Mouse (Mus musculus) kidney, adult 18-20 months (tissue): ENCODE results near the gene Zfp13.
"Not testable (repeated sequence)": the region's sequence is repeated elsewhere in the genome, so short reads cannot be mapped to it uniquely, and the experiment has no call there.

Experiments
- DNase-seq: peaks from one replicate; pipeline ENCODE4 v3.0.0; 2021

The Zfp13 gene

GRCm38 (mm10) chr17:23598582-23599552 is at the start of gene Zfp13:
Gene Zfp13, minus strand, starts transcription at chr17:23599487.
- peak; percentile 83 for DNase-seq

GRCm38 (mm10) chr17:23645894-23646293 is 46.6 kb upstream of the Zfp13 start:
- DNase-seq: no peak

- no peak for DNase-seq
Measured at GRCm38 (mm10) chr17:23644613-23645495, 45.6 kb upstream of the Zfp13 start, which contains the start of gene Mmp25. Gene Mmp25, minus strand, starts transcription at chr17:23645277.

- DNase-seq: no peak
Measured at GRCm38 (mm10) chr17:23631241-23631640, 32.0 kb upstream of the Zfp13 start.

- DNase-seq: peak; percentile 76
Measured at GRCm38 (mm10) chr17:23630195-23631020, 31.1 kb upstream of the Zfp13 start.

- DNase-seq: no peak
Measured at GRCm38 (mm10) chr17:23627813-23628212, 28.5 kb upstream of the Zfp13 start.

GRCm38 (mm10) chr17:23620351-23620750 is 21.1 kb upstream of the Zfp13 start:
- DNase-seq: no peak

GRCm38 (mm10) chr17:23617087-23617486 is 17.8 kb upstream of the Zfp13 start:
- DNase-seq: no peak

GRCm38 (mm10) chr17:23610361-23610800 is 11.1 kb upstream of the Zfp13 start:
- DNase-seq: peak; percentile 67

- DNase-seq: no peak
Measured at GRCm38 (mm10) chr17:23609612-23610011, 10.3 kb upstream of the Zfp13 start.

GRCm38 (mm10) chr17:23605220-23605619 is 5.9 kb upstream of the Zfp13 start:
- DNase-seq: no peak

- no peak for DNase-seq
Measured at GRCm38 (mm10) chr17:23604394-23604793, 5.1 kb upstream of the Zfp13 start.

- peak; percentile 13 for DNase-seq
Measured at GRCm38 (mm10) chr17:23603542-23603941, 4.3 kb upstream of the Zfp13 start.

- DNase-seq: no peak
Measured at GRCm38 (mm10) chr17:23603077-23603476, 3.8 kb upstream of the Zfp13 start.

- DNase-seq: no peak
Measured at GRCm38 (mm10) chr17:23601836-23602585, 2.7 kb upstream of the Zfp13 start.

GRCm38 (mm10) chr17:23600641-23601622 is 1.6 kb upstream of the Zfp13 start, which contains the start of gene Zscan10:
Gene Zscan10, plus strand, starts transcription at chr17:23600856.
- no peak for DNase-seq

GRCm38 (mm10) chr17:23599605-23600063 is 347 bp upstream of the Zfp13 start:
- no peak for DNase-seq

- not testable (repeated sequence) for DNase-seq
Measured at GRCm38 (mm10) chr17:23595139-23595538, 4.1 kb downstream of the Zfp13 start.

GRCm38 (mm10) chr17:23592926-23593300 is 6.4 kb downstream of the Zfp13 start:
- DNase-seq: no peak
